Mouse (Mus musculus) Patski (cell line): ENCODE results near the gene Trpm3. TPM values are rescaled to one million over a fixed set of nuclear protein-coding genes. Genes with fewer than 3 reads are reported as not detected.

ENCODE experiments used
- ATAC-seq: fragments of 100-300 bp; one replicate; pipeline ENCODE4 v1.8.0; 2021
- CTCF ChIA-PET: fragments of 350-600 bp; sonication (Branson Sonifier 250); formaldehyde crosslinking; loops from one replicate; lab custom pipeline; 2022; ENCODE audit warnings: inconsistent platforms; lab: Charles Lee
- POLR2A ChIA-PET: fragments of 350-600 bp; sonication (Branson Sonifier 250); formaldehyde crosslinking; loops from one replicate; lab custom pipeline; 2022; ENCODE audit warnings: antibody characterized with exemption, inconsistent platforms; lab: Charles Lee
- DNase-seq: peaks from one replicate; pipeline ENCODE4 v3.0.0-alpha.2; 2011; ENCODE audit warnings: low read depth, low spot score
- H3K27me3 ChIP-seq: fragments of 371-371 bp; one replicate; pipeline ENCODE4 v1.5.1; 2021
- CTCF ChIP-seq: fragments of 100-300 bp; IDR thresholded peaks from one replicate; pipeline ENCODE4 v1.5.1; 2021
- in situ Hi-C: fragments of 300-500 bp; cut with MboI; formaldehyde crosslinking; loops from 3 replicates; pipeline ENCODE4 v1.11.1; 2018; ENCODE audit warnings: low pct_unique_long_range_greater_than_20kb, mixed read lengths
- polyA plus RNA-seq: library from polyadenylated mRNA; unstranded; gene quantifications from one replicate; pipeline ENCODE4 v1.2.3, GENCODE M21; 2021

Gene Trpm3
- polyA plus RNA-seq, 1 experiment from 2014 or later: 2.0 TPM

DNA sequence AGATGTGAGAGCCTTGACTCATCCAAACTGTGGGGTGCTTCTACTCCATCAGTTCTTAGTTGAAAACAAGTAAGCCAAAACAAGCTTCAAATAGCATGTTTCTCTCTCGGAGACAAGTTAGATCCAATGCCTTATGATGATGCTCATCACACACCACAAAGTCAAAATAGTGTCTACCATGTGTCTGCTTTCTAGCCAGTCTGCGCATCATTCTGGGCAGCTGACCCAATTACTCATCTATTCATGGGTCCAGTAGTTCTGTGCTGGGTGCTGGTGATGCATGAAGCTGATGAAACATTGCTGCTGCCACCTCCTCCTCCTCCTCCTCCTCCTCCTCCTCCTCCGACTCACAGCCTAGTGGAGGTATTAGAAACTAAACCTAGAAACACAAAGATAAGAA lies 813.6 kb downstream of the Trpm3 start:
- no peak for TF ChIP-seq CTCF
- ATAC-seq (peak; percentile 35), DNase-seq (no peak)
- H3K27me3 ChIP-seq: no peaks in the 10 kb centered on the region
- in situ Hi-C loops: no loop called here
- ChIA-PET POLR2A (interaction anchor here (1.3 kb wide), 1 partner anchor 8 kb away, joined by 3 read pairs; no protein-coding TSS in a partner anchor), CTCF (interaction anchor here (1.0 to 1.6 kb wide), 2 partner anchors 9 to 14 kb away, joined by 3 to 6 read pairs; no protein-coding TSS in a partner anchor)

DNA sequence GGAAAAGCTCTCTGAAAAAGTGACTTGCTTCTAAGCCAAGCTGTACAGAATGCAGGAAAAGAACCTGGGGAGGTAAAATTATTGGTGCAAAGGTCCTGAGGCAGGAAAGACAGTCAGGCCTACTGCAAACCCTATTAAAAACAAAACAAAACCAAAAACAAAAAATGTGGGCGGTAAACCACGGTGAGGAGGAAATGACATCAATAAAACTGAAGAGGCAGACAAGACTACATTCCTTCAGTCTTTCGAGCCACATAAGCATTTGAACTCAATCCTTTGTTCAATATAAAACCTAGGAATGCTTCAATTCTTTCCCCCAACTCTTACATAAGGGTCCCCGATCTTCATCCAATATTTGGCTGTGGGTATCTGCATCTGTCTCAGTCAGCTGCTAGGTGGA lies 814.3 kb downstream of the Trpm3 start:
- ChIA-PET CTCF (interaction anchor here (1.6 kb wide), 1 partner anchor 8 kb away, joined by 6 read pairs; no protein-coding TSS in a partner anchor), POLR2A (interaction anchor here (0.5 to 1.3 kb wide), 2 partner anchors 7 to 30 kb away, joined by 3 read pairs; no protein-coding TSS in a partner anchor)
- DNase-seq: no peak
- ATAC-seq: no peak
- no peak for TF ChIP-seq CTCF
- in situ Hi-C loops: no loop called here
- no peaks in the 10 kb centered on the region for H3K27me3 ChIP-seq

DNA sequence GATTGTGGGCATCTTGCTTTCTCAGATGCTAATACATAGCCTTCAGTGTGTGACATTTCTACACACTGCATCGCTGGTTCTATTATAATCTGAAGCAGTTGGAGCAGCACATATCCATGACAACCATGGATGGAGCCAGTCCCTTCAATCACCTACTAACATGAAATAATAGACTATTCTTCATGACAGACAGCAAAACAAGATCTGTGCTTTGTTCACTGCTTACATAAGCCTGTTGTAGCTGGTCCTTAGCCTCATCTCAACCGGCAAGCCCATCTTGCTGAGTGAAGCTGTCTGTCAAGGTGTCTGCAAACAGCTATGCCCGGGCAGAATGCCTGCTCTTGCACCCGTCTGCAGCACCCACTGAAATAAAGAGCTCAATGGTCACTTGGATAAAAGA lies 819.6 kb downstream of the Trpm3 start:
- TF ChIP-seq CTCF: no peak
- ATAC-seq: no peak
- CTCF ChIA-PET: interaction anchor here (0.6 to 2.0 kb wide), 3 partner anchors 10 to 48 kb away, joined by 3 to 6 read pairs (median 6); no protein-coding TSS in a partner anchor
- DNase-seq: no peak
- POLR2A ChIA-PET: no interaction called here
- in situ Hi-C loops: no loop called here
- H3K27me3 ChIP-seq: no peaks in the 10 kb centered on the region

DNA sequence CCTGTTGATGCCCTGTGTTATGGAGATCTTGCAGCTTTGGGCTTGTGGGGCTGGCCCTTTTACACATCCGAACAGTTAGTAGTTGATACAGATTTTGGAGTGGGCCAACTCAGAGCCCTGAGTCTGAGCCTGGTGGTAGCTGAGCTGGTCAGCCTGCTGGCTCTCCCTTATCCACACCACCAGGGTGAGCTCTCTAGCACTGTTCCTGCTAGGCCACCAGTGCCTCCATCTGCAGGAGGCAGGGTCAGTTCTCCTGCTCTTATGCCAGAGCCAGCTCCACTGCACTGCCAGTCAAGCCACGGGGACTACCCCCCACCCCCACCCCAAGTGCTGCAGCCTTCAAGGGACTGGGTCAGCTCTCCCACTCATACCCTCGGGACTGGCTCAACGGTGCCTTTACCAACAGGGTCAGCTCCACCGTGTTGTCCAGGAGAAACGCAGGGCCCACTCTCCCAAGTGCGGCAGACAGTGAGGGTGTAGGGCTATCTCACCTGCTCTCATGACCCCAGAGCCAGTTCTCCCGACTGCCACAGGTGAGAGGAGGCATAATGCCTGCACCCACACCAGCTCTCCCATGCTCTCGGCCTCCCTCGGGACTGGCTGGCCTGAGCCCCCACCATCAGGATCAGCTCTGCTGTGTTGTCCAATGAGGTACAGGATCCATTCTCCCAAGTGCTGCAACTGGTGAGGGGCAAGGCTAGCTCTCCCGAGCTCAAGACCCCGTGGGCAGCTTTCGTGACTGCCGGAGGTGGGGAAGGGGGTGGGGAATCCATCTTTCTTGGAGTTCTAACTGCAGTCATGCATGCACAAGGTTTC lies 821.8 kb downstream of the Trpm3 start:
- CTCF ChIA-PET: interaction anchor here (1.0 to 1.9 kb wide), 3 partner anchors 8 to 20 kb away, joined by 4 to 8 read pairs (median 6); no protein-coding TSS in a partner anchor
- POLR2A ChIA-PET: interaction anchor here (0.6 to 1.1 kb wide), 5 partner anchors 8 to 182 kb away, joined by 3 to 4 read pairs (median 3); no protein-coding TSS in a partner anchor
- in situ Hi-C loops: no loop called here
- TF ChIP-seq CTCF: no peak
- peak; percentile 56 for ATAC-seq
- no peak for DNase-seq
- no peaks in the 10 kb centered on the region for H3K27me3 ChIP-seq

DNA sequence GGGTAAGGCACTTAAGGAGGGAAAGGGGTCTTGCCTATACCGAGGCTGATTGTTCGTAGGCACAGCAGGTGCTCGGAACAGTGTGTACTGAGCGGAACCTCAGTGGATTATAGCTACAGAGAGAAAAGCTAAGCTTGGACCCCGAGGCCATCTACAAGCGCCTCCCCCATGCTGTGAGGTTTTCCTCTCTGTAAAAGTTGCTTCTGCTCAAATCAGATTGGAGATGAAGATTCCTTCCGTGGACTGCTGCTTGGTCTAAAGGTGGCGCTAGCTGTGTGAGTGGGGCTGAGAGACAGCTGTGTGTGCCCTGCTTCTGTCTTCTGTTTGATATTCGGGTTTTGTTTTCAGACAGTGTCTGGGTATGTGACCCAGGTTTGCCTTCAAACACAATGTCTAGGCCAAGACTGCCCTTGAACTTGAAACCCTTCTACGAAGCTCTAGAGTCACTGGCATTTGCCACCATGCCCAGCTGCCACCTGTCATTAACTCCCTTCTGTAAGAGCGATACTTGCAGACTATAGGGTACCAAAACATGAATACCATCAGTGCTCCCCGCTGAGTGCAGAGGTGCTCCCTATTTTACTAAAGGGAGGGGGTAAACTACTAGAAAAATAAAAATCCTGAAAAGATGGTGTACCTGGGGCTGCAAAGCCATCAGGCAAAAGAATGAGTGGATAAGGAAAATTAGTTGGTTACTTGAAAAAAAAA lies 823.3 kb downstream of the Trpm3 start:
- no peaks in the 10 kb centered on the region for H3K27me3 ChIP-seq
- DNase-seq (no peak), ATAC-seq (no peak)
- in situ Hi-C loops: no loop called here
- ChIA-PET CTCF (interaction anchor here (1.5 kb wide), 1 partner anchor 10 kb away, joined by 6 read pairs; no protein-coding TSS in a partner anchor), POLR2A (no interaction called here)
- TF ChIP-seq CTCF: no peak

DNA sequence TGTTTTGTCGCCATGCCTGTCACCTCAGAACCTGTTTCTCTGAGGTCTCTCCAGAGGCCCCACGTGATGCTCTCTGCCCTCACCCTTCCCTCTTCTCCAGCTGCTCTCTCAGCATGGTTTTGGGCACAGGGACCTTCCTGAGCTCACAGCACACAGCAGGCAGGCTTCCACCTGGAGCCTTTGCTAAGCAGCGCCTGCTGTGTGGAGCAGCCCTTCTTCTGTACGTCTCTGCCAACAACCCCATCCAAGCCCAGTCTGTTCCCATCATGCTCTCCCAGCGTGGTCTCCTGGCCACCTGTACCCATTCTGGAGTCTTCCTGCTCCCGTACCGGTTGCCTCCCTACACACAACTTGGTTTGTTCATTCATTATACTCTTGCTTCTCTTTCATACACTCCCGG lies 823.9 kb downstream of the Trpm3 start:
- ChIA-PET CTCF (interaction anchor here (1.7 kb wide), 2 partner anchors 13 to 16 kb away, joined by 3 to 5 read pairs; no protein-coding TSS in a partner anchor), POLR2A (interaction anchor here (0.8 kb wide), 2 partner anchors 10 to 25 kb away, joined by 3 read pairs; no protein-coding TSS in a partner anchor)
- H3K27me3 ChIP-seq: no peaks in the 10 kb centered on the region
- DNase-seq (no peak), ATAC-seq (no peak)
- in situ Hi-C loops: no loop called here
- TF ChIP-seq CTCF: no peak

DNA sequence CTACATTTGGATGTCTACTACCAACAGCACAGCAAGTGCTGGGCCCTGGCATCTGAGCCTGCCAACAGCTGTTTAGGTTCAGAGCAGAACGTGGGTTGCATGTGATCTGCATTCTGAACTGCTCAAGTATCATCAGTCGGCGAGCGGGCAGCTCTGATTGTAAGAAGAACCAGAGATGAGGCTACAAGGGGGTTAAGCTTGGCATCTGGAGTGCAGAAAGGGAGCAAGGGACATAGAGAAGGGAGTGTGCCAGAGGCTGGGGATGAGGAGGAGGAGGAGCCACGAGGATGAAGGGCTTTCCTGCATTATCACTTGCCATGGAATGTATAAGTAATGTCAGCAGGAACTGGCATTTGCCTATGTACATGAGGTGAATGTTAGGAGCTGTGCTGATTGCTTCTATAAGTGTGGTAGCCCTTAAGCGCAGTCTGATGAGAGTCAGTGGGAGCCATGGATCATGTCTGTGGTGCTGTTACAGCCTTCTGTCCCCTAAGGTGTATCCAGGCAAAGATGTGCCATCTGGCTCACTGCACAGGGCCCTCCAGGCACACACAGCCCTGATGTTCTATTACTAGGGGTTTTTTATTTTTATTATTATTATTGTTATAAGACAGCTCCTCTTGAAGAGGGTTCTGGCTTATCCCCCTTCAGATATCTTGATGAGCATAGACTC lies 825.0 kb downstream of the Trpm3 start:
- POLR2A ChIA-PET: interaction anchor here (0.6 to 1.1 kb wide), 3 partner anchors 23 to 162 kb away, joined by 3 to 4 read pairs (median 3); no protein-coding TSS in a partner anchor

DNA sequence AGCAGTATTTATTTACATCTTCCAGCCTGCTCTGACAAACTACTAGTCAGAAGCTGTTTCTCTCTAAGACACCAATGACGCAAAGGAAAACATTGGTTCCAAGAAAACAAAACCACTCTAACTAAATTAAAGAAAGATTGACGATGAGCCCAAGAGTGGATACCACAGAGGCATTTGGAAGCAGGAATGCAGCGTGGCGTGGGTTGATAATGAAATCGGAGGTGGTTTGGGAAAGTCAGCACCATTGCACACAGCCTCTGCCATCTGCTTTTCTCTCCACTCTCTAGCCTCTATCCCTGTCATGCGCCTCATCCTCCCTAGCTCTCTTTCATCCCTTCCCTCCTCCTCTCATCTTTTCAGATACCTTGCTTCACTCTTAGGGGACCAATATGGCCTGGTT lies 826.6 kb downstream of the Trpm3 start:
- TF ChIP-seq CTCF: no peak
- in situ Hi-C loops: no loop called here
- no peaks in the 10 kb centered on the region for H3K27me3 ChIP-seq
- POLR2A ChIA-PET: no interaction called here
- no peak for ATAC-seq
- DNase-seq: no peak
- CTCF ChIA-PET: interaction anchor here (0.8 to 1.1 kb wide), 2 partner anchors 12 to 25 kb away, joined by 3 read pairs; no protein-coding TSS in a partner anchor

More for the DNA sequence above, 825.0 kb downstream of the Trpm3 start:
- in situ Hi-C loops: no loop called here
- CTCF ChIA-PET: interaction anchor here (1.2 to 1.7 kb wide), 3 partner anchors 11 to 21 kb away, joined by 3 to 5 read pairs (median 3); no protein-coding TSS in a partner anchor
- H3K27me3 ChIP-seq: no peaks in the 10 kb centered on the region
- TF ChIP-seq CTCF: no peak
- no peak for DNase-seq
- no peak for ATAC-seq

DNA sequence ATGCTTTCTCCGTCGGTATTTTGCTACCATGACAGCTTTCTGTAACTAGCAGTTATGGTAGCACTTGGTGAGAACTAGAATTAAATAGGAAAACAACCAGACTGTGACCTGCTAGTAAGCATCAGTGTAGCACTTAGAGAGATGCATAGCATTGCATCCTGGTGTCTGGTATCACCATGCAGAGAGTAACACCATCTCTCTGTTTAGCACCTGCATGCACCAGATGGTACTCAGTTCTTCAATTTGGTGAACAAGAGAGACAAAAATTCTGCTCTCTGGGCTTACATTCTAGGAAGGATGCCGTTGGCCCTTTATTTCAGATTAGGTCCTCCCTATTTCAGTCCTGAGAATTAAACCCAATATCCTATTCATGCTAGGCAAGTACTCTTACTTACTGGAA lies 834.4 kb downstream of the Trpm3 start:
- no peak for DNase-seq
- TF ChIP-seq CTCF: no peak
- POLR2A ChIA-PET: interaction anchor here (0.7 kb wide), 1 partner anchor 10 kb away, joined by 3 read pairs; no protein-coding TSS in a partner anchor
- ATAC-seq: no peak
- in situ Hi-C loops: no loop called here
- CTCF ChIA-PET: no interaction called here
- H3K27me3 ChIP-seq: no peaks in the 10 kb centered on the region

DNA sequence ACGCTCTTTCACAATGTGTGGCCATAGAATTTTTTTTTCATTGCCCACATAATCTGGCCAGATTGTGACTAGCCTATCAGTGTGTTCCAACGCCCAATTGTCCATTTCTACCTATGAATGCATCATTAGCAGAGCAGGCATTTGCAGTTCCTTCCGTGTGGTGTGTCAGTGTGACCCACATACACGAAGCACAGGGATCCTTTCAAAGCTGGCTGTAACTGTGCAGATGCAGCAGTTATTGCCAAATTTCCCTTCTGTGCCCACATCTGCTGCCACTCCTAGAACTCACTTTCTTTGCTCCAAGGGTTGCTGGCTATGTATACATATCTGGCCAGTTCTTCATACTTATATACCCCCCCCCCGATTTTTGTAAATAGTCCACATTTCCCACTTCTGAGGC lies 834.9 kb downstream of the Trpm3 start:
- in situ Hi-C loops: no loop called here
- DNase-seq (no peak), ATAC-seq (no peak)
- no peak for TF ChIP-seq CTCF
- ChIA-PET POLR2A (interaction anchor here (0.9 kb wide), 1 partner anchor 34 kb away, joined by 5 read pairs; no protein-coding TSS in a partner anchor), CTCF (no interaction called here)
- no peaks in the 10 kb centered on the region for H3K27me3 ChIP-seq
